Mouse (Mus musculus) kidney, adult 10 weeks (tissue): ENCODE data around the gene Klk1b26. TPM values are rescaled to one million over a fixed set of nuclear protein-coding genes. Genes with fewer than 3 reads are reported as not detected.

ENCODE experiments used
- polyA plus RNA-seq: library from polyadenylated mRNA; stranded (reverse); fragments of 350-450 nt; fragmentation: Illumina TruSeq; extraction: RNeasy Lipid Tissue Mini Kit (QIAGEN cat#74804); gene quantifications from one replicate; pipeline ENCODE4 v1.2.3, GENCODE M21; 2014; ENCODE audit warnings: low read depth, low replicate concordance

Gene Klk1b26
- polyA plus RNA-seq = not detected

GRCm38 (mm10) chr7:44011868-44012267 lies at the start of gene Klk1b26:
TSS of gene Klk1b26 (plus strand) at chr7:44012168.

GRCm38 (mm10) chr7:43966451-43966850 lies 45.5 kb upstream of the Klk1b26 start, which contains the start of gene Klk1b1:
TSS of gene Klk1b1 (plus strand) at chr7:43966751.

GRCm38 (mm10) chr7:43975761-43976160 lies 36.2 kb upstream of the Klk1b26 start, which contains the start of gene Klk1b9:
TSS of gene Klk1b9 (plus strand) at chr7:43976061.

GRCm38 (mm10) chr7:43995577-43995976 lies 16.4 kb upstream of the Klk1b26 start, which contains the start of gene Klk1b11:
TSS of gene Klk1b11 (plus strand) at chr7:43995877.

GRCm38 (mm10) chr7:44051990-44052389 lies 40.0 kb downstream of the Klk1b26 start, which contains the start of gene Klk1b27:
TSS of gene Klk1b27 (plus strand) at chr7:44052290.

Other genes with a start within 250 kb of the Klk1b26 start
- not detected for gene Klk12, start 243.3 kb upstream of the Klk1b26 start, polyA plus RNA-seq
- not detected for gene Klk11, start 237.6 kb upstream of the Klk1b26 start, polyA plus RNA-seq
- not detected for gene Klk10, start 231.1 kb upstream of the Klk1b26 start, polyA plus RNA-seq
- not detected for gene Klk9, start 220.3 kb upstream of the Klk1b26 start, polyA plus RNA-seq
- not detected for gene Klk8, start 214.6 kb upstream of the Klk1b26 start, polyA plus RNA-seq
- gene Klk7, start 200.9 kb upstream of the Klk1b26 start, polyA plus RNA-seq = not detected
- gene Klk6, start 187.7 kb upstream of the Klk1b26 start, polyA plus RNA-seq = not detected
- not detected for gene Klk5, start 170.2 kb upstream of the Klk1b26 start, polyA plus RNA-seq
- gene Klk4, start 131.0 kb upstream of the Klk1b26 start, polyA plus RNA-seq = not detected
- gene Klk15, start 78.4 kb upstream of the Klk1b26 start, polyA plus RNA-seq = not detected
- 0.57 TPM for gene Klk1b8, start 61.5 kb upstream of the Klk1b26 start, polyA plus RNA-seq
- not detected for gene Klk1b1, start 45.4 kb upstream of the Klk1b26 start, polyA plus RNA-seq
- gene Klk1b9, start 36.1 kb upstream of the Klk1b26 start, polyA plus RNA-seq = 0.97 TPM
- gene Klk1b11, start 16.3 kb upstream of the Klk1b26 start, polyA plus RNA-seq = not detected
- gene Klk1b27, start 40.1 kb downstream of the Klk1b26 start, polyA plus RNA-seq = 0.93 TPM
- gene Klk1b21, start 90.2 kb downstream of the Klk1b26 start, polyA plus RNA-seq = not detected
- 1.8 TPM for gene Klk1b22, start 100.5 kb downstream of the Klk1b26 start, polyA plus RNA-seq
- not detected for gene Klk1b16, start 124.6 kb downstream of the Klk1b26 start, polyA plus RNA-seq
- gene Klk1b24, start 176.1 kb downstream of the Klk1b26 start, polyA plus RNA-seq = 0.77 TPM
- gene Klk1b3, start 186.0 kb downstream of the Klk1b26 start, polyA plus RNA-seq = 0.93 TPM
- gene Klk1b4, start 195.3 kb downstream of the Klk1b26 start, polyA plus RNA-seq = not detected
- 1.9 TPM for gene Klk1b5, start 203.8 kb downstream of the Klk1b26 start, polyA plus RNA-seq
- 786 TPM for gene Klk1, start 213.2 kb downstream of the Klk1b26 start, polyA plus RNA-seq
- gene Gm36864, start 224.0 kb downstream of the Klk1b26 start, polyA plus RNA-seq = not detected
- gene 1700028J19Rik, start 234.5 kb downstream of the Klk1b26 start, polyA plus RNA-seq = 1.6 TPM
- gene 2410002F23Rik, start 234.6 kb downstream of the Klk1b26 start, polyA plus RNA-seq = 13.6 TPM
- not detected for gene Acp4, start 245.2 kb downstream of the Klk1b26 start, polyA plus RNA-seq
- not detected for gene Gm15517, start 249.3 kb downstream of the Klk1b26 start, polyA plus RNA-seq